Mouse (Mus musculus) MEL (cell line): Measurements from ENCODE around the gene Ddx28. TPM values are rescaled to one million over a fixed set of nuclear protein-coding genes. Genes with fewer than 3 reads are reported as not detected.

Source experiments
- DNase-seq: peaks from one replicate; pipeline ENCODE4 v3.0.0; 2011; ENCODE audit warnings: low read depth, low spot score
- H3K27ac ChIP-seq: 2 replicates; pipeline ENCODE4 v1.5.1; 2012; ENCODE audit warnings: low read depth, mild to moderate bottlenecking, control low read depth, low read length, moderate library complexity; ENCODE audit not compliant: control insufficient read depth
- H3K27me3 ChIP-seq, 2 experiments: fragments of 150-350 bp in 1 of 2; sonication (generic) in 1 of 2; 2 replicates each; pipeline ENCODE4 v1.6.1; 2012; ENCODE audit warnings: low read length in 2 of 2, mild to moderate bottlenecking in 2 of 2, improper control_type of control experiment in 1 of 2, moderate library complexity in 1 of 2; ENCODE audit not compliant: insufficient read depth in 2 of 2, control insufficient read depth in 1 of 2
- H3K36me3 ChIP-seq, 2 experiments: 2 replicates each; pipeline ENCODE4 v1.6.1; 2012 to 2014; ENCODE audit warnings: low read length in 2 of 2, improper control_type of control experiment in 1 of 2, inconsistent platforms in 1 of 2, mild to moderate bottlenecking in 1 of 2; ENCODE audit not compliant: insufficient read depth in 2 of 2, control insufficient read depth in 1 of 2
- H3K4me1 ChIP-seq, 2 experiments: fragments of 150-350 bp in 1 of 2; sonication (generic) in 1 of 2; 2 replicates each; pipeline ENCODE4 v1.6.1; 2012; ENCODE audit warnings: low read length in 2 of 2, improper control_type of control experiment in 1 of 2, mild to moderate bottlenecking in 1 of 2; ENCODE audit not compliant: insufficient read depth in 2 of 2, control insufficient read depth in 1 of 2
- H3K4me3 ChIP-seq, 2 experiments: fragments of 150-350 bp in 1 of 2; sonication (generic) in 1 of 2; 2 replicates each; pipeline ENCODE4 v1.5.1; 2012; ENCODE audit warnings: low read depth in 2 of 2, low read length in 2 of 2, mild to moderate bottlenecking in 2 of 2, moderate library complexity in 2 of 2, control low read depth in 1 of 2, improper control_type of control experiment in 1 of 2; ENCODE audit not compliant: control insufficient read depth in 1 of 2, insufficient read depth in 1 of 2
- H3K79me2 ChIP-seq: 2 replicates; pipeline ENCODE4 v1.6.1; 2012; ENCODE audit warnings: mild to moderate bottlenecking, low read length, moderate library complexity; ENCODE audit not compliant: control insufficient read depth, poor library complexity, insufficient read depth
- H3K9ac ChIP-seq: 2 replicates; pipeline ENCODE4 v1.6.1; 2012; ENCODE audit warnings: low read depth, mild to moderate bottlenecking, control low read depth, low read length, moderate library complexity; ENCODE audit not compliant: control insufficient read depth, poor library complexity, severe bottlenecking
- H3K9me3 ChIP-seq: fragments of 150-350 bp; sonication (generic); replicated peaks from 2 replicates; pipeline ENCODE4 v1.6.1; 2012; ENCODE audit warnings: mild to moderate bottlenecking, low read length, improper control_type of control experiment, moderate library complexity; ENCODE audit not compliant: insufficient read depth
- BHLHE40 ChIP-seq: IDR thresholded peaks from 2 replicates; pipeline ENCODE4 v1.6.1; 2012; ENCODE audit warnings: low read depth, mild to moderate bottlenecking, inconsistent platforms, low read length, improper control_type of control experiment, borderline replicate concordance
- CHD2 ChIP-seq: IDR thresholded peaks from 2 replicates; pipeline ENCODE4 v1.6.1; 2011; ENCODE audit warnings: low read length, improper control_type of control experiment
- CTCF ChIP-seq, 3 experiments: IDR thresholded peaks in 2 of 3; conservative IDR thresholded peaks in 1 of 3; 2 replicates each; pipeline ENCODE4 v1.5.1; 2011 to 2012; ENCODE audit warnings: low read length in 3 of 3, low read depth in 2 of 3, mild to moderate bottlenecking in 2 of 3, improper control_type of control experiment in 1 of 3, inconsistent platforms in 1 of 3, mixed read lengths in 1 of 3, moderate library complexity in 1 of 3; ENCODE audit not compliant: control insufficient read depth in 1 of 3, insufficient read depth in 1 of 3, poor library complexity in 1 of 3, severe bottlenecking in 1 of 3
- E2F4 ChIP-seq: IDR thresholded peaks from 2 replicates; pipeline ENCODE4 v1.6.1; 2011; ENCODE audit warnings: low read depth, low read length, improper control_type of control experiment, borderline replicate concordance
- ELF1 ChIP-seq: IDR thresholded peaks from 2 replicates; pipeline ENCODE4 v1.6.1; 2014; ENCODE audit warnings: low read depth, mild to moderate bottlenecking, inconsistent platforms, low read length, improper control_type of control experiment, moderate library complexity
- EP300 ChIP-seq, 2 experiments: IDR thresholded peaks; 2 replicates each; pipeline ENCODE4 v1.6.1; 2011; ENCODE audit warnings: improper control_type of control experiment in 2 of 2, low read length in 2 of 2, low read depth in 1 of 2, mild to moderate bottlenecking in 1 of 2
- ETS1 ChIP-seq: IDR thresholded peaks from 2 replicates; pipeline ENCODE4 v1.6.1; 2012; ENCODE audit warnings: low read depth, mild to moderate bottlenecking, inconsistent platforms, low read length, improper control_type of control experiment, moderate library complexity
- GATA1 ChIP-seq: IDR thresholded peaks from 2 replicates; pipeline ENCODE4 v1.6.1; 2011; ENCODE audit warnings: low read depth, low read length, improper control_type of control experiment
- HCFC1 ChIP-seq: IDR thresholded peaks from 2 replicates; pipeline ENCODE4 v1.6.1; 2012; ENCODE audit warnings: low read depth, mild to moderate bottlenecking, inconsistent platforms, low read length, improper control_type of control experiment, moderate library complexity
- JUND ChIP-seq: IDR thresholded peaks from 2 replicates; pipeline ENCODE4 v1.6.1; 2011; ENCODE audit warnings: low read depth, mild to moderate bottlenecking, improper control_type of control experiment, low read length
- KAT2A ChIP-seq: conservative IDR thresholded peaks from 2 replicates; pipeline ENCODE4 v1.6.1; 2012; ENCODE audit warnings: low read depth, low read length, improper control_type of control experiment, inconsistent platforms
- MAX ChIP-seq: IDR thresholded peaks from 2 replicates; pipeline ENCODE4 v1.6.1; 2011; ENCODE audit warnings: low read length, improper control_type of control experiment
- MEF2A ChIP-seq: IDR thresholded peaks from 2 replicates; pipeline ENCODE4 v1.6.1; 2014; ENCODE audit warnings: low read depth, mild to moderate bottlenecking, inconsistent platforms, low read length, improper control_type of control experiment; ENCODE audit not compliant: poor library complexity, insufficient replicate concordance, severe bottlenecking; ENCODE audit errors: extremely low read depth
- MYB ChIP-seq: IDR thresholded peaks from 2 replicates; pipeline ENCODE4 v1.6.1; 2011; ENCODE audit warnings: mild to moderate bottlenecking, low read depth, low read length, improper control_type of control experiment
- MYC ChIP-seq: IDR thresholded peaks from 2 replicates; pipeline ENCODE4 v1.6.1; 2011; ENCODE audit warnings: low read depth, mild to moderate bottlenecking, low read length, improper control_type of control experiment, moderate library complexity
- NELFE ChIP-seq: IDR thresholded peaks from 2 replicates; pipeline ENCODE4 v1.6.1; 2011; ENCODE audit warnings: low read depth, low read length, improper control_type of control experiment
- NRF1 ChIP-seq: IDR thresholded peaks from 2 replicates; pipeline ENCODE4 v1.6.1; 2014; ENCODE audit warnings: low read depth, mild to moderate bottlenecking, inconsistent platforms, low read length, improper control_type of control experiment, moderate library complexity; ENCODE audit not compliant: poor library complexity, insufficient read depth, severe bottlenecking
- POLR2A ChIP-seq, 2 experiments: IDR thresholded peaks; 2 replicates each; pipeline ENCODE4 v1.6.1; 2011 to 2012; ENCODE audit warnings: low read length in 2 of 2, mild to moderate bottlenecking in 2 of 2, control low read depth in 1 of 2, improper control_type of control experiment in 1 of 2, low read depth in 1 of 2, moderate library complexity in 1 of 2; ENCODE audit not compliant: control insufficient read depth in 1 of 2, insufficient read depth in 1 of 2, poor library complexity in 1 of 2
- POLR2AphosphoS2 ChIP-seq: IDR thresholded peaks from 2 replicates; pipeline ENCODE4 v1.6.1; 2011; ENCODE audit warnings: low read length, improper control_type of control experiment
- POLR2AphosphoS5 ChIP-seq: IDR thresholded peaks from 2 replicates; pipeline ENCODE4 v1.6.1; 2012; ENCODE audit warnings: low read depth, borderline replicate concordance, mild to moderate bottlenecking, inconsistent platforms, low read length, moderate library complexity, mixed read lengths
- RAD21 ChIP-seq: IDR thresholded peaks from 2 replicates; pipeline ENCODE4 v1.6.1; 2011; ENCODE audit warnings: mild to moderate bottlenecking, low read depth, low read length, improper control_type of control experiment
- RCOR1 ChIP-seq: IDR thresholded peaks from 2 replicates; pipeline ENCODE4 v1.6.1; 2012; ENCODE audit warnings: low read depth, mild to moderate bottlenecking, inconsistent platforms, low read length, improper control_type of control experiment
- SIN3A ChIP-seq: IDR thresholded peaks from 2 replicates; pipeline ENCODE4 v1.6.1; 2012; ENCODE audit warnings: low read length, improper control_type of control experiment, inconsistent platforms
- SMC3 ChIP-seq: IDR thresholded peaks from 2 replicates; pipeline ENCODE4 v1.6.1; 2011; ENCODE audit warnings: low read depth, low read length, improper control_type of control experiment
- TAL1 ChIP-seq: IDR thresholded peaks from 2 replicates; pipeline ENCODE4 v1.6.1; 2012; ENCODE audit warnings: mild to moderate bottlenecking, inconsistent platforms, low read length, moderate library complexity, mixed read lengths
- TCF12 ChIP-seq: IDR thresholded peaks from 2 replicates; pipeline ENCODE4 v1.6.1; 2014; ENCODE audit warnings: low read depth, mild to moderate bottlenecking, inconsistent platforms, low read length, improper control_type of control experiment, moderate library complexity
- UBTF ChIP-seq: IDR thresholded peaks from 2 replicates; pipeline ENCODE4 v1.6.1; 2012; ENCODE audit warnings: low read depth, mild to moderate bottlenecking, inconsistent platforms, low read length, improper control_type of control experiment, moderate library complexity, borderline replicate concordance; ENCODE audit not compliant: insufficient read depth
- USF2 ChIP-seq, 2 experiments: IDR thresholded peaks; 2 replicates each; pipeline ENCODE4 v1.6.1; 2011 to 2012; ENCODE audit warnings: improper control_type of control experiment in 2 of 2, low read length in 2 of 2, borderline replicate concordance in 1 of 2, inconsistent platforms in 1 of 2, low read depth in 1 of 2, mild to moderate bottlenecking in 1 of 2; ENCODE audit not compliant: insufficient read depth in 1 of 2
- ZC3H11A ChIP-seq: IDR thresholded peaks from 2 replicates; pipeline ENCODE4 v1.6.1; 2012; ENCODE audit warnings: low read depth, mild to moderate bottlenecking, inconsistent platforms, low read length, improper control_type of control experiment
- ZMIZ1 ChIP-seq: IDR thresholded peaks from 2 replicates; pipeline ENCODE4 v1.6.1; 2012; ENCODE audit warnings: low read depth, mild to moderate bottlenecking, inconsistent platforms, low read length, improper control_type of control experiment, moderate library complexity
- polyA plus RNA-seq, 2 experiments: library from polyadenylated mRNA; stranded (reverse) in 1 of 2; unstranded in 1 of 2; fragments of >175 nt in 1 of 2; fragments of >200 nt in 1 of 2; gene quantifications; 2 replicates each; pipeline versions ENCODE4 v1.2.1 to v1.2.4; 2012; ENCODE audit warnings: low replicate concordance in 2 of 2, low read depth in 1 of 2; ENCODE audit not compliant: insufficient read length in 2 of 2, insufficient read depth in 1 of 2, missing spikeins in 1 of 2
- total RNA-seq: library from RNA; depleted of rRNA; stranded (reverse); fragments of 300-350 nt; gene quantifications from 2 replicates; pipeline ENCODE4 v1.2.3, GENCODE M21; 2012

Gene Ddx28
- total and polyA plus RNA-seq, 3 experiments: 21.8 to 29.9 TPM; not detected in 1

GRCm38 (mm10) chr8:106022483-106022882 lies 10.8 kb upstream of the Ddx28 start:
- Histone ChIP-seq H3K27me3 (no peaks in the 10 kb centered on the region), H3K36me3 (peaks cover 0 to 10% of the 10 kb centered on the region in 2 experiments; a peak in 2 of 4 replicates), H3K79me2 (no peaks in the 10 kb centered on the region), H3K4me3 (no peak overlapping the region), H3K9ac (no peak overlapping the region), H3K4me1 (peaks cover 5 to 6% of the 10 kb centered on the region in 2 experiments; a peak in 3 of 4 replicates), H3K9me3 (no peaks in the 10 kb centered on the region), H3K27ac (no peak overlapping the region)
- DNase-seq: peak; percentile 81
- TF ChIP-seq BHLHE40 (no peak), EP300 (IDR thresholded peaks at IDR 0.05; ENCODE audit: low read depth in 1 of 2, low read length in 2 of 2) (no peak), MAX (no peak), MYB (no peak), TCF12 (no peak), JUND (no peak), CTCF (IDR thresholded peaks at IDR 0.05 in 2 of 3, conservative IDR thresholded peaks at IDR 0.05 in 1 of 3; ENCODE audit: control insufficient read depth in 1 of 3, insufficient read depth in 1 of 3, low read depth in 2 of 3, low read length in 3 of 3, poor library complexity in 1 of 3, severe bottlenecking in 1 of 3) (peak; percentile 92 to 96 (median 93)), MYC (no peak), CHD2 (no peak), SMC3 (peak; percentile 96), POLR2A (IDR thresholded peaks at IDR 0.05; ENCODE audit: control insufficient read depth in 1 of 2, insufficient read depth in 1 of 2, low read depth in 1 of 2, low read length in 2 of 2, poor library complexity in 1 of 2) (no peak), ZC3H11A (peak; percentile 93), MEF2A (no peak), GATA1 (peak; percentile 26; the same call in 1 of the 2 replicates), RAD21 (peak; percentile 97), ZMIZ1 (no peak), TAL1 (no peak)

- peaks cover 0 to 26% of the 10 kb centered on the region in 2 experiments; a peak in 3 of 4 replicates for H3K36me3 ChIP-seq
- peak; percentile 40 for DNase-seq
- no peaks in the 10 kb centered on the region for H3K79me2 ChIP-seq
- no peaks in the 10 kb centered on the region for H3K27me3 ChIP-seq
- H3K4me3 ChIP-seq: no peak overlapping the region
- no peak overlapping the region for H3K9ac ChIP-seq
- no peaks in the 10 kb centered on the region for H3K9me3 ChIP-seq
- peak overlapping the region; percentile 58 for H3K27ac ChIP-seq
- peaks cover 15 to 19% of the 10 kb centered on the region in 2 experiments for H3K4me1 ChIP-seq
- no peak for TF ChIP-seq NELFE
- no peak for TF ChIP-seq UBTF
- peak; percentile 44; the same call in 1 of the 2 replicates for TF ChIP-seq SIN3A
- TF ChIP-seq ZMIZ1: no peak
- peak; percentile 47; the same call in 1 of the 2 replicates for TF ChIP-seq GATA1
- TF ChIP-seq ELF1: no peak
- TF ChIP-seq MAX: no peak
- no peak for TF ChIP-seq POLR2AphosphoS2
- no peak for TF ChIP-seq E2F4
- no peak for TF ChIP-seq NRF1
- no peak for TF ChIP-seq MEF2A
- TF ChIP-seq KAT2A: no peak
- TF ChIP-seq POLR2AphosphoS5: no peak
- 0 out of 2 replicates have a peak, but pooled peaks have one; percentile 6 for TF ChIP-seq ETS1
- TF ChIP-seq HCFC1: no peak
- no peak for TF ChIP-seq JUND
- no peak for TF ChIP-seq USF2 (IDR thresholded peaks at IDR 0.05; ENCODE audit: borderline replicate concordance in 1 of 2, insufficient read depth in 1 of 2, low read depth in 1 of 2, low read length in 2 of 2)
- no peak for TF ChIP-seq BHLHE40
- no peak for TF ChIP-seq RCOR1
- no peak for TF ChIP-seq POLR2A (IDR thresholded peaks at IDR 0.05; ENCODE audit: control insufficient read depth in 1 of 2, insufficient read depth in 1 of 2, low read depth in 1 of 2, low read length in 2 of 2, poor library complexity in 1 of 2)
These were observed 6.4 kb upstream of the Ddx28 start for GRCm38 (mm10) chr8:106018039-106018438.
